ENCODE assay signal across 8 mouse cellular contexts in the genomic region with DNA sequence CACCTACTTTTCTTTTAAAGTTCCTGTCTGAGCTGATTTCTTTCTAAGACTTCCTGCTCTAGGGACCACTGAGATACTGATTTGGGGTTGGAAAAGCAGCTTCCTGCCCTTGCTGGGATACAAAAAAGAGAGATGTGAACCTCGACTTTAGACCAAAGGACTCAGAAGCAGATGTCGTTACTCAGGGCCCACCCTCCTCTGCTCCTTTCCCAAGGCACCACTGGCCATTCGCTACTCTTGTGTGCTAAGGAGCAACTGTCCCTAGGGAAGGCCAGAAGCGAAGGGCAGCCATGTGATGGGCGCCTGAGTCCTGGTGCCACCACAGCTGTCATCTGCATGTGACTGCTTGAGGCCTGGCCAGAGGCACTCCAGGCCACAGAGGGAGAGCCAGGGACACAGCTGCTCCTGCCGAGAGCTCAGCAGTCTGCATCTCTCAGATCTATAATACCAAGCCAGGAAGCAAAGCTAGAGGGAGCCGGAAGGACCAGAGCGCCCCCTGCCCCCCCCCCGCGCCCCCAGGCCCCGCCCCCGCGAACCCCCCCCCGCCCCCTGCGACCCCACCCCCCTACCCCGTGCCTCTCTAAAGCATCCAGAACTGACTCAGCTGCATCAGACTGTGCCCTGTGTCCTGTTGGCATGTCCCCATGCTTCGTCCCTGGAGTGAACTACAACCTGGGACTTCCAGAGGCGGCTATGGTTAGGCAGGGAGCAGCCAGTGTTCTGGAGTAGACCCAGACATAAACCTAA. TPM values are rescaled to one million over a fixed set of nuclear protein-coding genes. Genes with fewer than 3 reads are reported as not detected.
DNase-seq lines count a peak whose midpoint lies in the region; ATAC-seq lines count a peak whose summit lies in the region.
"Had no signal": no experiment of that assay in that cellular context is flagged by ENCODE, and none has a peak within 500 bp of the region (broad histone marks: within the 10 kb centered on the region; RNA-seq: fewer than 3 reads in every experiment).

No protein-coding gene starts in this region.

- H3K27ac ChIP-seq in forebrain, embryonic 13.5 days: peak overlapping the region; percentile 72
- peak overlapping the region; percentile 78 for H3K27ac ChIP-seq in midbrain, embryonic 14.5 days (replicated peaks; ENCODE audit: low read depth, low read length)

- peak; percentile 62; the same call in 1 of the 2 replicates for ATAC-seq in forebrain, embryonic 13.5 days
- ATAC-seq in midbrain, embryonic 14.5 days (ENCODE audit: low FRiP score, low TSS enrichment): peak; percentile 63; the same call in 1 of the 2 replicates
- ATAC-seq in monocyte, adult 5-6 weeks (replicated peaks; ENCODE audit: insufficient number of reproducible peaks, low FRiP score, low TSS enrichment, poor library complexity, severe bottlenecking): no peak

- H3K4me2 ChIP-seq in forebrain, embryonic 13.5 days: no peak overlapping the region
- H3K4me2 ChIP-seq in midbrain, embryonic 14.5 days (ENCODE audit: low read length): peak overlapping the region; percentile 14; the same call in 1 of the 2 replicates

- peaks cover under 1% of the 10 kb centered on the region; the same call in 1 of the 2 replicates for H3K9me3 ChIP-seq in forebrain, embryonic 13.5 days (replicated peaks)
- no peaks in the 10 kb centered on the region for H3K9me3 ChIP-seq in midbrain, embryonic 14.5 days (ENCODE audit: control insufficient read depth, low read length)

- intact Hi-C loops in heart, postnatal 36 days (cut with DNase I): loop anchor here (1.0 to 2.0 kb wide), 3 partner anchors 37 to 570 kb away; no protein-coding TSS in a partner anchor

- no peak overlapping the region for H3K4me3 ChIP-seq in forebrain, embryonic 13.5 days
- no peak overlapping the region for H3K4me3 ChIP-seq in midbrain, embryonic 14.5 days (replicated peaks; ENCODE audit: low read depth, low read length)

- DNase-seq in 3134 (ENCODE audit: extremely low read depth, insufficient read length, low spot score) (peak; percentile 61), MN1 (ENCODE audit: low spot score) (peak; percentile 78)
- DNase-seq in heart, postnatal 36 days: peak; percentile 55 to 62
- peak; percentile 60 for DNase-seq in midbrain, embryonic 14.5 days
- DNase-seq in adrenal gland, adult 2 months: no peak

- 0 out of 2 replicates have a peak overlapping the region, but pooled peaks have one; percentile 40 for H3K9ac ChIP-seq in forebrain, embryonic 13.5 days
- H3K9ac ChIP-seq in midbrain, embryonic 14.5 days (replicated peaks; ENCODE audit: low read length): no peak overlapping the region

- WGBS in forebrain, embryonic 13.5 days: 22% methylated on average over 11 of the region's 18 CpGs
- 8% methylated on average over 17 of the region's 18 CpGs for WGBS in midbrain, embryonic 14.5 days

- H3K36me3 ChIP-seq in forebrain, embryonic 13.5 days (ENCODE audit: poor library complexity, severe bottlenecking): no peaks in the 10 kb centered on the region
- H3K36me3 ChIP-seq in midbrain, embryonic 14.5 days (ENCODE audit: control insufficient read depth, insufficient read depth, low read length): no peaks in the 10 kb centered on the region

- peaks cover 39% of the 10 kb centered on the region for H3K4me1 ChIP-seq in forebrain, embryonic 13.5 days
- peaks cover 22% of the 10 kb centered on the region for H3K4me1 ChIP-seq in midbrain, embryonic 14.5 days (ENCODE audit: control insufficient read depth, insufficient read depth, low read length)

- H3K27me3 ChIP-seq in forebrain, embryonic 13.5 days: peaks cover 17% of the 10 kb centered on the region
- H3K27me3 ChIP-seq in midbrain, embryonic 14.5 days (ENCODE audit: control insufficient read depth, insufficient read depth, low read length): no peaks in the 10 kb centered on the region

RNA-seq across cellular contexts. Expression of gene Ccdc182, which starts 40.9 kb away (rescaled TPM):
- polyA plus RNA-seq in forebrain, embryonic 13.5 days (2015; fragmentation: Nextera tagmentation; extraction: Ambion mirVana): 0.32 and 0.39 TPM in 2 replicates
- total RNA-seq in heart, postnatal 36 days (2021): not detected
- polyA plus RNA-seq in midbrain, embryonic 14.5 days (2014; fragmentation: Nextera tagmentation; extraction: Ambion mirVana): 0.30 and 0.59 TPM in 2 replicates
- total RNA-seq in monocyte, adult 5-6 weeks (2017): not detected in 3 replicates
- total RNA-seq in adrenal gland, adult 2 months (2021): not detected
- not detected in 2 replicates for polyA plus RNA-seq in adrenal gland, adult 2 months (2012; rRNA removed)
- polyA plus RNA-seq: large intestine, adult 2 months had no signal

RNA-seq across cellular contexts. Expression of gene Mrps23, which starts 48.8 kb away (rescaled TPM):
- polyA plus RNA-seq in forebrain, embryonic 13.5 days (2015; fragmentation: Nextera tagmentation; extraction: Ambion mirVana): 70.4 and 70.9 TPM in 2 replicates
- 100 to 1,000 TPM; 273 to 312 TPM for total RNA-seq in heart, postnatal 36 days (2021)
- polyA plus RNA-seq in midbrain, embryonic 14.5 days (2014; fragmentation: Nextera tagmentation; extraction: Ambion mirVana): 67.9 and 70.0 TPM in 2 replicates
- total RNA-seq in monocyte, adult 5-6 weeks (2017): 64.6 to 115 TPM (median 69.1 TPM) in 3 replicates
- 100 to 1,000 TPM; 194 to 208 TPM for total RNA-seq in adrenal gland, adult 2 months (2021)
- polyA plus RNA-seq in adrenal gland, adult 2 months (2012; rRNA removed): 44.9 and 51.2 TPM in 2 replicates
